Mouse (Mus musculus) adrenal gland, postnatal 0 days (tissue): ENCODE data around the gene Gm4791. TPM values are rescaled to one million over a fixed set of nuclear protein-coding genes. Genes with fewer than 3 reads are reported as not detected.

Experiments used
- polyA plus RNA-seq: library from polyadenylated mRNA; unstranded; fragments of >200 nt; fragmentation: Nextera tagmentation; extraction: Ambion mirVana; gene quantifications from 2 replicates; pipeline ENCODE4 v1.2.1, GENCODE M21; 2015

Gene Gm4791
- polyA plus RNA-seq: not detected in 2 replicates

DNA sequence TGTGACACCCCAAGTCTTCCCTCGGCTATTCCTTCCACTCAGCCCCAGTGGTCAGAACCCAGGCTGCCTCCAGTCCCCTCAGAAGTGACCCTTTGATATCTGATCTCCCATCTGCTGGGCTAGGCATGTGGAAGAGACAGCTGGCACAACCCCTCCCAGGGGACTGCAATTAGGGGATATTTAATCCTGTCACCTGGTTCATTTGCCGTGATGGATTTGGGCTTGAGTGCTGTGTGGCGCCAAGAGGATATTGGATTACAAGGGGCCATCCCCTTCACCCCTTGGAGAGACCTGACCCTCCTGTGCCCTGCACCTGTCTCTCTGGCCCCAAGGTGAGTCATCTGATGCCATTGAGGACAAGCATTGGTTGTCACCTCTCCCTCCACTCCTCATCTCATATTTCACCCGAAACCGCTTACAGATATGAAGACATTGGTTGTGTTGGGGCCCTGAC, at the start of gene Gm4791:
Gene Gm4791, plus strand, starts transcription at position 404 of the 454 bp plus-strand sequence.

